Mouse (Mus musculus) spleen, adult 2 months (tissue): ENCODE data around the gene Nemp1.

Source experiments
- CTCF ChIP-seq: fragments of 200-500 bp; IDR thresholded peaks from 2 replicates; pipeline ENCODE4 v1.5.1; 2011; ENCODE audit warnings: mild to moderate bottlenecking, inconsistent platforms; ENCODE audit not compliant: insufficient read depth, insufficient read length, insufficient replicate concordance; ENCODE audit errors: extremely low read depth
- POLR2A ChIP-seq: fragments of 200-500 bp; IDR thresholded peaks from 2 replicates; pipeline ENCODE4 v1.6.1; 2011; ENCODE audit warnings: low read depth, low read length, inconsistent platforms

DNA sequence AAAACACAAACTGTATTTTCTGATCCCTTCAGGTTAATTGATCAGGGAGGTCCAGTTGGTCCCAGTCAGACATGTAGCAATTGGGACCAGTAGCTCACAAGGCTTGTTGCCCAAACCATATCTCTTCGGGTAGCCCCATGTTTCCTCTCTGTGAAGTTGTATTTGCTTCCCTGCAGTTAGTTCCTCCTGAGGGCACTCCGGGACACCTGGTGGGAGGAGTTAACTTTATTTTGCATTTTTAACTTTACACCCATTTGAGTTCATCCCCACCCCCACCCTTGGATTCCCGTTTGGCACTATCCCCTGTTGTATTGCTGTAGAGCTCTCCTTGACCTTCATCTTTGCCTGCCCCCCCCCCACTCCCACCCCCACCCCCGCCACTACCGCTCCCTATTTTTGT is 79.2 kb downstream of the Nemp1 start:
- TF ChIP-seq POLR2A (no peak), CTCF (no peak)
